Mouse (Mus musculus) telencephalon, adult 2 months (tissue): Measurements from ENCODE around the gene Mapkbp1.

ENCODE experiments used
- DNase-seq: peaks from one replicate; pipeline ENCODE4 v3.0.0-alpha.2; 2011; ENCODE audit warnings: low read depth, low spot score

Gene Mapkbp1

DNA sequence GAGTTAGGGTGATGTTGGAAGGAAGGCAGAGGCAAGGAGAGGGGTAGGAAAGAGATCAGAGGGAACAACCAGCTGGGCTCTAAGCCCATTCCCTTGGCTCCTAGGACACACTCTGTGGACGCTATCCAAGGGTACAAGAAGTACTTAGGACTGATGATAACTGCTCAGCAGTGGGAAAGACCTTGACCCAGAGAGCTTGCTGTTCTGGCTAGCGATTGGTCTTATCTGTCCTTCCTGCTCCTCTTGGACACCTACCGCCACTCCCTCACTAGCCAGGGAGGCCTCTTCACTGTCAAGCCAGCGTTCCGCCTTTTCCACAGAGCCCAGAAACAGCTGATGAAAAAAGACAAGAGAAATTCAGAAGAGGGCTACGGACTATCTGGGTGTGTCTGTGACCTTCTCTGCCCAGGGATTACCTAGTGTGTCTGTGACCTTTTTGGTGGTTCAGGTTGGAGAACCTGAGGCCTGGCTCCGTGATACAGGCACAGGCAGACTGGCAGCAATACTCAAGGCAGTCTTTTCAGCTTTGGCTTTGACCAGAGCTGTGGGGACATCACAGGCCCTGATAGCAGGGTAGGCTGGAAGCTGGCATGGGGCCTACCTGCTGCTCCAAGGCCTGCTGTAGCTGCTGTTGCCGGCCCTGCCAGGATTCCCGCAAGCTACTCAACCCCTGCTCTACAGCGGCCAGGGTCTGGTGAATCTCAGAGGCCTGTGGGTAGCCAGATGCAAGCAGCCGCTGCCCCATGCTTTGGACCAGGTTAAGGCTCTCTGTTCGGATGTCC is 82.5 kb downstream of the Mapkbp1 start:
- DNase-seq: no peak

DNA sequence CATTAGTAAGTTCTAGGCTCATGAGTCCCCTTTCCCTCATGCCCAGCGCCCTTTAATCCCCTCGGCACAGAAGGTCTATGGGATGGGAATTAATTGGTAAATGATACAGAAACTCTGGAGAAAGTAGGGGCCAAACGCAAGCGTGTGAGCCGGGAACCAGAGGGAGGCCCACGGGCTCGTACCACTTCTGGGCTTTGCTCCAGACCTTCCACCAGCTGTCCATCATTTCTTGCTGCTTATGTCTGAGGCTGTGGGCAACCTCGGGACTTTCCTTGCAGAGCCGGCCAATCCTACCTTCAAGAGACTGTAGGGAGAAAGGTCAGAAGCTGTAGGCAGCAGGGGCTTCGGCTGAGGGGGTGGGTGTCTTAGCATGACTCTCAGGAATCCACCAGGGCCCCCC is 83.4 kb downstream of the Mapkbp1 start:
- no peak for DNase-seq

DNA sequence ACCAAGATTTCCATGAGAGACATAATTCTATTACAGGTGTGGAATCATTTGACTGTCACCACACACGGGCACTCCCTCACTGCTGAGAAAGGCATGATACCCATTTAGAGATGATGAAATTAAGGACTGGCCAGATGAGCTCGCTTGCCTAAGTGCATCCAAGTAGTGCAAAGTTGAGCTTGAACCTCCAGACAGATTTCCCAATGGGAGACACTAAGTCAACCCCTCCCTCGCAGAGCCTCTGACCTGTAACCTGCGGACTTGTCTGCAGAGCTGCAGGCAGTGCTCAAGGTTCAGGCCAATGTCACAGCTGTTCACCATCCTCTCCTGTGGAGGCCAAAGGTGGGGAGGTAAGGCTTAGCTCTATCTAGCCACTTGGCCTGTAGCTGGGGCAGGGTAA is 86.3 kb downstream of the Mapkbp1 start:
- no peak for DNase-seq

DNA sequence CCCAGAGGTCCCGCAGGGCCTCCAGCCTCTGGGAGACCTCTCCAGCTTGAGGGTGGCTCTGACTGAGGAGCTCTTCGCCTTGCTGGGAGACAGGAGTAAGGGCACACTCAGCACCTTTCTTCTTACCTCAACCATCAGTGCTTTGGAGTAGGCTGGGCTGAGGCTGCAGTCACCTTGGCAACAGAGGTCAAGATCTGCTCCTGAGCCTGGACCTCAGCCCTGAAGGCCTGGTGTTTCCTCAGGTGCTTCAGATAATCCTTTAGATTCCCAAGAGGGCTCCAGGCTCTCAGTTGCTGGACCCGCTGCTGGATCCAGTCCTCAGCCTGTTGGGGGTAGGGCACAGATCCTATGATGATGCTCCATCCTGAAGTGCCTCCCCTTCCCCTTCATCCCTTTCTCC is 87.0 kb downstream of the Mapkbp1 start:
- no peak for DNase-seq

DNA sequence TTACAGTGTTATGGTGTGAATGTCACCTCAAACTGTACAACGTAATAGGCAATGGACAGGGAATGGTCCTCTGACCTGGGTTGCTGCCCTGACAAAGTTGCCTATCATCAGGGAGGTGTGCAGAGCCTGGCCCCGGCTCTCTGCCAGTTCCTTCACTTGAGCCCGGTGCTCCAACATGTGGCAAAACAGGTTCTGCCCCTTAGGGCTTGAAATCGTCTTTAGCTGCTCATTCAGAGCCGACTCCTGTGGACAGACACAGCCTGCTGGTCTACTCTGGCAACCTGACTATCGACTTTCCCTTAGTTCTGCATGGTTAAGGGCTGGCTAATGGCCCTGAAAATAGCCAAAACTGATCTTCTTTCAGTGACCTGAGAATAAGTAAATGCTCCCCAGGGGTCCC is 87.7 kb downstream of the Mapkbp1 start:
- DNase-seq: no peak

DNA sequence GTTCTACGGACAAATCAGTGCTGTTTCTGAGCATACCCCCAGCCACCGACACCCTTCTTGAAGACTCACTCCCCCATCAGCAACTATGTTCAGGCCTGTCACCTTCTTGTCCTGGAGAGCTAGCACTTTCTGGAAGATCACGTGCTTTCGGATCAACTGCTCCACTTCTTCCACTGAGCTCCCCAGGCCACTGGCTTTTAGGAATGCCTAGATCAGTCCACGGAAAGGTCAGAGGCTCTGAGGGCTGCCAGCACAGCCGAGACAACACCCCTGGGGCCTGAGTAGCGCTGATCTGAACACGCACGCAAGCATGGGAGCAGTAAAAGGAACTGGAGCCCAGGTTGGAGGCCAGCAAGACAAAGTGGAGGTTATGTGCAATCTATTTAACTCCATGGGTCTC is 88.2 kb downstream of the Mapkbp1 start:
- DNase-seq: no peak

DNA sequence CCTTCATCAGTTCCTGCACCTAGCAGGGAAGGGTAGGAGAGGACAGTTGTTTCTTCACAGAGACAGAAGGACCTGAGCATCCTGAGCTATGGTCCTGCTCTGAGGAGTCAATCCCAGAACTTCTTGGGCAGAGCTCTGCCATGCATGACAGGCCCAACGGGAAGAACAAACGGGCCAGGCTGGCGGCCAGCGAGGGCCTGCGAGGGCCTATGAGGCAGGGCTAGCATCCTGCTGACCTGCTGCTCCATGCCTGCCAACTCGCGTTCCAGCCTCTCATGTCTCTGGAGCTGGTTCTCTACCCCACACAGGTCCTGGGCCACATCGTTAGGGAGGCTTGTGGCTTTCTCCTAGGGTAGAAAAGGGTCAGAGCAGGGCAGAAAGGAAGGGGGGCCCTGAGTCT is 89.7 kb downstream of the Mapkbp1 start:
- DNase-seq: no peak

DNA sequence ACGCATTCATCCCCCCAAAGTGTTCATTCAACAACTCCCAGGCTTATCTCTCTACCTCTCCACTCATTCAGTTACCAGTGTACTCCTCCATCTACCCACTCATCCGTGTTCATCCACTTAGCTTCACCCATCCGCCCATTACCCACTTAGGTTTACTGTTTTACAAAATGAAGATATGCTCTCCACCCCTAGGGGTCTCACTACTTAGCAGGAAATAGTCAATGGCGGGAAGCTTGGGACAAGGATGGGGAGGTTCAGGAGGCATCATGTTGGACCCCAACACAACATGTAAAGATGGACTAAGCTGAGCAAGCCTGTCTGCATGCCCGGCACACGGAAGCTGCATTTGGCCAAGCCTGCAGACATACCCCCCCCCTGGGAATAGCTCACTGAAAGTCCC is 92.1 kb downstream of the Mapkbp1 start:
- DNase-seq: no peak

DNA sequence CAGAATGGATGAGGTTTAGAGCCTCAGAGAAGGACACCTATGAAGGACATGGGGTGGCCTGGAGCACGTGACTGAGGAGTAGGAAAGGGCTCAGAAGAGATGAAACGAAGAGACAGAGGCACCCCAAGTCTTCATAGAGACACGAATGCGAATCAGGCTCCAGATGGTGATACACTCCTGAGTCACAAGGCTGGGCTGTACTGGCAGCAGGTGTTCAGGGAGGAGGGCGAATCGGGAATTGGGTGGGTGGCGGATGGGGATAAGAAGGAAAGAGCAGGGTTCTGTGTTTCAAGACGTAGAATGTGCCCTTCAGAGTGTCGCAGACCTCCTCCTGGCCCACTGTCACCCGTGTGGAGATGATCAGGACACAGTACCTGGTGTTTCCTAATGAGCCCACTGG is 92.7 kb downstream of the Mapkbp1 start:
- DNase-seq: no peak

DNA sequence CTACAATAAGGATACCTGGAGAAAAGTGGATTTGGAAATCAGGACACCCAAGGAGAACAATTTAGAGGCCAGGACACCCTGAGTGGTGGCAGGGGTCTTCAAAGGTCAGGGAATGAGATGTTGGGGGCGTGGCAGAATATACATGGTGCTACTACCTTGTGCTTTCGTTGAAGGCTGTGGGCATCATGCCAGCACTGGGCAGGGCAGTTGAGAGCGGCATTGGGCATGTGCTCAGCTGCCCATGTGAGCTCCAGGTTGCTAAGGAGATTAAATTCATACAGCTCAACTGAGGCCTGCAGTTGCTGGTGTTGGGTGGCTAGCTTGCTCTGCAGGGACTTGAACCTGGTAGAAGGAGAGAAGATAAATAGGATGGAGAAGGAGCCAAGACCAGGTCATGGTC is 93.7 kb downstream of the Mapkbp1 start:
- DNase-seq: no peak

DNA sequence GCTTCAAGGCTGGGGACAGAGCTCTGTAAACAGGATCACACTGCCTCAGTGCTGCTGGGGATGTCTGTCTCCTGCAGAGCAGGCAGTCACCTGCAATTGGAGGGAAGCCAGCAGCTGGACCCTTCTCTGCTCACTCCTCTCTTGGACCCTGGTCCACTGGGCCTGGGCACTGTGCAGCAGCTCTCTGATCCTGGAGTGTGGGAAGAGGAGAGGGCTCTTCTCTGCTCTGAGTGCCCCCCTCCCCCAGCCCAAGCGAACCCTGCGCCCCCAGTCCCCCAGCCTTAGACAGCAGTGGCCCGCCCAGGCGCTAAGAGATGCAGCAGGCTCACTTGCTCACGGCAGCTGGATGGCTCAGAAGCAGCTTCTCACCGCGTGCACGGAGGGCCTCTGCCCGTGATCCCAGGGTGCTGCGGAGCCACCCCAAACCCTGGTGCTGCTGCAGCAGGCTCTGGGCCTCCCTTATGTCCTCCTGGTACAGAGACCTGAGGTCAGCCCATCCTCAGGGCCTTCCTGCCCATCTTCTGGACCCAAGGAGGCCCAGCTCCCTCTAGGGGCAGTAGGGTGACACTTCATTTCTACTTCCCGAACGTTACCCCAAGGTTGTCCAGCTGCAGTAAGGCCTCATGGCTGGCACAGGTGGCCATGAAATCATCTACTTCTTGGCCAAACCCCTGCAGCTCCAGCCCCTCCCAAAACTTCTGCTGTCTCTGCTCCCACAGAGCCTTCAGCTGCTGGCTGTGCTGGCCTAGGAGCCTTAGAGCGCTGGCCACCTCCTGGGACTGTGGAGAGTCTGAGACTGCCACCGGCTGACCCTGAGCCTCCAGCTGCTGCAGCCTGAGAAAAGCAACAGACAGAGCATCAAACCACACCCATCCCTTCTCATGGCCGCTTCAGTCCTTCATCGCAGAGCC is 96.3 kb downstream of the Mapkbp1 start:
- DNase-seq: no peak

DNA sequence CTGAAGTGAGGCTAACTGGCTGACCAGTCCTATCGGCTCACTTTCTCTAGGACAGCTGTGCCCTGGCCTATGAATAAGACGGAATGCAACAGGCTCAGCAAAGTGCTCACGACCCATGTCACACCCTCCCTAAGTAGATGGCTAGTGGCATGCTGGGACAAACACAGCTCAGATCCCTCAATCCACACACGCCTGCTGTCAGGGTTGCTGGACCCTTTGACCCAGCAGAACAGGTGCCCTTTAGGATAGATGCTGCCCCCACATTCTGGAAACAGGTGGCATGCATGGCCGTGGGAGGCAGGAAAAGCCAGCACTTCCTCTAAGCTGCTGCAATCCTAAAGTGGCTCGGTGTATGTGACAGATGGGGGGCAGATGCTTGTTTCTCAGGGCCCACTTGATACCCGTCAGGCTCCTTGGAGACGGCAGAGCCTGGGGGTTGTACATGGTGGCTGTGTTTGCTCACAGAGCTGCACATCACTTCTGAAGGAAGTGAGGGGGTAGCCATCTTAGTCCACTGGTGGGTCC is 97.0 kb downstream of the Mapkbp1 start:
- DNase-seq: peak; percentile 79

DNA sequence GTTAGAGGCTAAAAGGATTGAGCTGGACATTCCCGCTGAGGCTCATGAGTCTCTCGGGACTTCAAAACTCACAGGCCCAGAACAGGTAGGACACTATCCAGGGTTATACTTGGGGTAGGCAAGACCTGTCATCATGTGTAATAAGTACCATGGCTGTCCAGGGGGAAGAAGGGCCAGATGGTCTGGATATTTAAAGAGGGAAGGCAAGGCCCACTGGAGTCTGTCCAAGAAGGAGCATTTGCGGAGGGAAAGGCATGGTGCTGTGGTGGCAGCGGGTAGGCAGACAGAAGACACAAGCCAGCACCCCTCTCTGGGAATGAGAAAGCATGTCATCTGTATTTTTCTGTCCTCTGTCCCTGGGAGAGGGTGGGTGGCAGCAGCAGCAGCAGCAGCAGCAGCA is 101.6 kb downstream of the Mapkbp1 start:
- DNase-seq: no peak

DNA sequence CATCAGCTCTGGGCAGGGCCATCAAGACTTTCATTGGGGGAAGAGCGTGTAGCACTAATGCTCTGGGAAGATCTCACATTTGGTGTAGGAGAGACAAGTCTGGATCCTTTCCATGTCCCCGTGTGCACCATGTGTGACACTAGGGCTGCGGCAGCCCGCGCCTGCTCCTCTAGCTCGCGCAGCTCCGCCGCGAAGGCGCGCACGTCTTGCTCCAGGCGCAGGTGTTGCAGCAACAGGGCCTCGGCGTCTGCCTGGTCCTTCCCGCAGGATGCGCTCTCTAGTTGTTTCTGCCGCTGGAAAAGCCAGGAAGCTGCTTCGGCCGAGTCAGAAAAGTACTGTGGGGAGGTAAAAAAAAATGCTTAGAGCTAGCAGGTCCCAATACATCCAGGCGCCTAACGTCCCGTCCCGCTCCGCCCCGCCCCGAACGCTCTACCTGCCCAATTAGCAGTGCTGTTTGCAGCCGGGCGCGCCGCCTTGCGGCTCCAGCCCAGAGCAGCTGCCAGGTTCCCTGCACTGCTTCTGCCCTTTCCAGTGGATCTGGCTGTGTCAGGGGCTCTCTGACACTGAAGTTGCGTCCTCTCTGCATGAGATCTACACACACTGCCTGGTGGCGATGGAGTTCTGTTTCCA is 103.7 kb downstream of the Mapkbp1 start:
- no peak for DNase-seq
